Mouse (Mus musculus): ENCODE results near the gene Med29. TPM values are rescaled to one million over a fixed set of nuclear protein-coding genes. Genes with fewer than 3 reads are reported as not detected.

Med29 gene
- polyA plus RNA-seq, 1 experiment from 2014 or later, result 44.5 TPM

GRCm38 (mm10) chr7:28386007-28386406 lies 6.5 kb downstream of the Med29 start:
- DNase-seq (ENCODE audit: low spot score) (no peak), ATAC-seq (ENCODE audit: low FRiP score) (no peak)
- Histone ChIP-seq H3K9me3 (ENCODE audit: control insufficient read depth, low read length) (no peaks in the 10 kb centered on the region), H3K4me1 (replicated peaks; ENCODE audit: control insufficient read depth, insufficient read depth, low read length) (peaks cover 15% of the 10 kb centered on the region), H3K4me3 (replicated peaks; ENCODE audit: low read length) (no peak overlapping the region), H3K27me3 (ENCODE audit: control insufficient read depth, insufficient read depth, low read length) (no peaks in the 10 kb centered on the region), H3K4me2 (replicated peaks) (no peak overlapping the region), H3K36me3 (replicated peaks; ENCODE audit: control insufficient read depth, insufficient read depth) (peaks cover 51% of the 10 kb centered on the region), H3K9ac (no peak overlapping the region), H3K27ac (no peak overlapping the region)
- WGBS, result 91% methylated on average over 7 of the region's 7 CpGs

GRCm38 (mm10) chr7:28385196-28385595 lies 7.3 kb downstream of the Med29 start:
- H3K36me3 ChIP-seq (replicated peaks; ENCODE audit: control insufficient read depth, insufficient read depth), result peaks cover 43% of the 10 kb centered on the region
- H3K4me1 ChIP-seq (replicated peaks; ENCODE audit: control insufficient read depth, insufficient read depth, low read length), result peaks cover 17% of the 10 kb centered on the region
- H3K27ac ChIP-seq, result no peak overlapping the region
- H3K4me3 ChIP-seq (replicated peaks; ENCODE audit: low read length), result no peak overlapping the region
- no peaks in the 10 kb centered on the region for H3K27me3 ChIP-seq (ENCODE audit: control insufficient read depth, insufficient read depth, low read length)
- ATAC-seq (ENCODE audit: low FRiP score) (no peak), DNase-seq (ENCODE audit: low spot score) (no peak)
- no peaks in the 10 kb centered on the region for H3K9me3 ChIP-seq (ENCODE audit: control insufficient read depth, low read length)
- 93% methylated on average over 9 of the region's 9 CpGs for WGBS
- no peak overlapping the region for H3K9ac ChIP-seq
- no peak overlapping the region for H3K4me2 ChIP-seq (replicated peaks)

- Histone ChIP-seq H3K4me2 (replicated peaks) (no peak overlapping the region), H3K9ac (no peak overlapping the region), H3K4me3 (replicated peaks; ENCODE audit: low read length) (no peak overlapping the region), H3K9me3 (ENCODE audit: control insufficient read depth, low read length) (no peaks in the 10 kb centered on the region), H3K4me1 (replicated peaks; ENCODE audit: control insufficient read depth, insufficient read depth, low read length) (peaks cover 17% of the 10 kb centered on the region), H3K27me3 (ENCODE audit: control insufficient read depth, insufficient read depth, low read length) (no peaks in the 10 kb centered on the region), H3K36me3 (replicated peaks; ENCODE audit: control insufficient read depth, insufficient read depth) (peaks cover 34% of the 10 kb centered on the region), H3K27ac (no peak overlapping the region)
- ATAC-seq (ENCODE audit: low FRiP score) (no peak), DNase-seq (ENCODE audit: low spot score) (no peak)
- WGBS, result 85% methylated on average over 6 of the region's 6 CpGs
Measured at GRCm38 (mm10) chr7:28384162-28384561, 8.3 kb downstream of the Med29 start.

GRCm38 (mm10) chr7:28383606-28384005 lies 8.9 kb downstream of the Med29 start:
- no peak overlapping the region for H3K4me3 ChIP-seq (replicated peaks; ENCODE audit: low read length)

GRCm38 (mm10) chr7:28382981-28383396 lies 9.5 kb downstream of the Med29 start:
- ATAC-seq (ENCODE audit: low FRiP score) (no peak), DNase-seq (ENCODE audit: low spot score) (no peak)
- H3K9ac ChIP-seq, result no peak overlapping the region
- 73% methylated on average over 11 of the region's 11 CpGs for WGBS
- H3K4me2 ChIP-seq (replicated peaks), result 0 out of 2 replicates have a peak overlapping the region, but pooled peaks have one; percentile 42
- no peak overlapping the region; the same call in 1 of the 2 replicates for H3K27ac ChIP-seq
- H3K9me3 ChIP-seq (ENCODE audit: control insufficient read depth, low read length), result no peaks in the 10 kb centered on the region
- H3K36me3 ChIP-seq (replicated peaks; ENCODE audit: control insufficient read depth, insufficient read depth), result peaks cover 22% of the 10 kb centered on the region
- H3K4me1 ChIP-seq (replicated peaks; ENCODE audit: control insufficient read depth, insufficient read depth, low read length), result peaks cover 27% of the 10 kb centered on the region
- no peaks in the 10 kb centered on the region for H3K27me3 ChIP-seq (ENCODE audit: control insufficient read depth, insufficient read depth, low read length)
- no peak overlapping the region for H3K4me3 ChIP-seq (replicated peaks; ENCODE audit: low read length)

More at GRCm38 (mm10) chr7:28383606-28384005, 8.9 kb downstream of the Med29 start:
- peaks cover 28% of the 10 kb centered on the region for H3K36me3 ChIP-seq (replicated peaks; ENCODE audit: control insufficient read depth, insufficient read depth)
- H3K4me1 ChIP-seq (replicated peaks; ENCODE audit: control insufficient read depth, insufficient read depth, low read length), result peaks cover 20% of the 10 kb centered on the region
- 86% methylated on average over 4 of the region's 4 CpGs for WGBS
- H3K9ac ChIP-seq, result no peak overlapping the region
- no peaks in the 10 kb centered on the region for H3K27me3 ChIP-seq (ENCODE audit: control insufficient read depth, insufficient read depth, low read length)
- ATAC-seq (ENCODE audit: low FRiP score) (no peak), DNase-seq (ENCODE audit: low spot score) (no peak)
- H3K4me2 ChIP-seq (replicated peaks), result no peak overlapping the region
- no peaks in the 10 kb centered on the region for H3K9me3 ChIP-seq (ENCODE audit: control insufficient read depth, low read length)
- H3K27ac ChIP-seq, result no peak overlapping the region

- Histone ChIP-seq H3K27ac (no peak overlapping the region; the same call in 1 of the 2 replicates), H3K27me3 (ENCODE audit: control insufficient read depth, insufficient read depth, low read length) (no peaks in the 10 kb centered on the region), H3K9ac (no peak overlapping the region), H3K36me3 (replicated peaks; ENCODE audit: control insufficient read depth, insufficient read depth) (peaks cover 16% of the 10 kb centered on the region; the same call in 1 of the 2 replicates), H3K4me2 (replicated peaks) (peak overlapping the region; percentile 42), H3K4me1 (replicated peaks; ENCODE audit: control insufficient read depth, insufficient read depth, low read length) (peaks cover 29% of the 10 kb centered on the region), H3K9me3 (ENCODE audit: control insufficient read depth, low read length) (no peaks in the 10 kb centered on the region), H3K4me3 (replicated peaks; ENCODE audit: low read length) (no peak overlapping the region)
- WGBS, result 63% methylated on average over 10 of the region's 12 CpGs
- ATAC-seq (ENCODE audit: low FRiP score), result no peak
- DNase-seq (ENCODE audit: low spot score), result no peak
Measured at GRCm38 (mm10) chr7:28382347-28382951, 10.1 kb downstream of the Med29 start.

GRCm38 (mm10) chr7:28381938-28382337 lies 10.6 kb downstream of the Med29 start:
- DNase-seq (ENCODE audit: low spot score) (no peak), ATAC-seq (ENCODE audit: low FRiP score) (no peak)
- Histone ChIP-seq H3K36me3 (replicated peaks; ENCODE audit: control insufficient read depth, insufficient read depth) (peaks cover 14% of the 10 kb centered on the region; the same call in 1 of the 2 replicates), H3K4me2 (replicated peaks) (peak overlapping the region; percentile 42), H3K27ac (peak overlapping the region; percentile 76), H3K4me3 (replicated peaks; ENCODE audit: low read length) (0 out of 2 replicates have a peak overlapping the region, but pooled peaks have one; percentile 1), H3K27me3 (ENCODE audit: control insufficient read depth, insufficient read depth, low read length) (no peaks in the 10 kb centered on the region), H3K4me1 (replicated peaks; ENCODE audit: control insufficient read depth, insufficient read depth, low read length) (peaks cover 29% of the 10 kb centered on the region), H3K9ac (peak overlapping the region; percentile 39), H3K9me3 (ENCODE audit: control insufficient read depth, low read length) (no peaks in the 10 kb centered on the region)
- 11% methylated on average over 19 of the region's 20 CpGs for WGBS

- 0 out of 2 replicates have a peak overlapping the region, but pooled peaks have one; percentile 1 for H3K4me3 ChIP-seq (replicated peaks; ENCODE audit: low read length)
- peaks cover 11% of the 10 kb centered on the region; the same call in 1 of the 2 replicates for H3K36me3 ChIP-seq (replicated peaks; ENCODE audit: control insufficient read depth, insufficient read depth)
- WGBS, result 7% methylated on average over 30 of the region's 30 CpGs
Measured at GRCm38 (mm10) chr7:28381017-28381790, 11.3 kb downstream of the Med29 start.

GRCm38 (mm10) chr7:28380237-28381016 lies 12.1 kb downstream of the Med29 start, which contains the start of gene Zfp36:
Zfp36 (minus strand) TSS chr7:28380253.
- no peaks in the 10 kb centered on the region for H3K9me3 ChIP-seq (ENCODE audit: control insufficient read depth, low read length)
- peak within 1 kb of the TSS; percentile 67 for H3K9ac ChIP-seq
- H3K36me3 ChIP-seq (replicated peaks; ENCODE audit: control insufficient read depth, insufficient read depth), result peaks cover 3% of the 10 kb centered on the region; the same call in 1 of the 2 replicates
- DNase-seq (ENCODE audit: low spot score), result no peak
- H3K27ac ChIP-seq, result peak within 1 kb of the TSS; percentile 76
- H3K27me3 ChIP-seq (ENCODE audit: control insufficient read depth, insufficient read depth, low read length), result no peaks in the 10 kb centered on the region
- ATAC-seq (ENCODE audit: low FRiP score), result no peak
- peak within 1 kb of the TSS; percentile 83 for H3K4me2 ChIP-seq (replicated peaks)
- 55% methylated on average over 17 of the region's 17 CpGs for WGBS
- H3K4me1 ChIP-seq (replicated peaks; ENCODE audit: control insufficient read depth, insufficient read depth, low read length), result peaks cover 36% of the 10 kb centered on the region
- H3K4me3 ChIP-seq (replicated peaks; ENCODE audit: low read length), result peak within 1 kb of the TSS; percentile 53

More at GRCm38 (mm10) chr7:28381017-28381790, 11.3 kb downstream of the Med29 start:
- Histone ChIP-seq H3K9ac (peak overlapping the region; percentile 39), H3K9me3 (ENCODE audit: control insufficient read depth, low read length) (no peaks in the 10 kb centered on the region), H3K27me3 (ENCODE audit: control insufficient read depth, insufficient read depth, low read length) (no peaks in the 10 kb centered on the region), H3K27ac (peak overlapping the region; percentile 76), H3K4me1 (replicated peaks; ENCODE audit: control insufficient read depth, insufficient read depth, low read length) (peaks cover 33% of the 10 kb centered on the region), H3K4me2 (replicated peaks) (peak overlapping the region; percentile 42)
- no peak for ATAC-seq (ENCODE audit: low FRiP score)
- DNase-seq (ENCODE audit: low spot score), result peak; percentile 45
